Mouse (Mus musculus) midbrain, postnatal 0 days (tissue): ENCODE data around the gene Ube2d1. TPM values are rescaled to one million over a fixed set of nuclear protein-coding genes. Genes with fewer than 3 reads are reported as not detected.

Experiments
- ATAC-seq: fragments of 200-750 bp; cut with Nextera tagmentation; 2 replicates; pipeline ENCODE4 v1.8.0; 2017; ENCODE audit warnings: moderate number of reproducible peaks, mild to moderate bottlenecking, moderate TSS enrichment, moderate library complexity; ENCODE audit not compliant: low FRiP score
- DNase-seq: peaks from one replicate; pipeline ENCODE4 v3.0.0-alpha.2; 2015; ENCODE audit warnings: low spot score
- H3K27ac ChIP-seq: fragments of 300-500 bp; sonication (generic); 2 replicates; pipeline ENCODE4 v1.5.1; 2014; ENCODE audit warnings: low read depth, mild to moderate bottlenecking, low read length, mixed read lengths
- H3K27me3 ChIP-seq: fragments of 300-500 bp; sonication (generic); 2 replicates; pipeline ENCODE4 v1.6.1; 2014; ENCODE audit warnings: low read length, control low read depth, mixed read lengths; ENCODE audit not compliant: insufficient read depth
- H3K36me3 ChIP-seq: fragments of 300-500 bp; sonication (generic); 2 replicates; pipeline ENCODE4 v1.6.1; 2014; ENCODE audit warnings: low read length, control low read depth, mixed read lengths; ENCODE audit not compliant: insufficient read depth
- H3K4me1 ChIP-seq: fragments of 300-500 bp; sonication (generic); 2 replicates; pipeline ENCODE4 v1.6.1; 2014; ENCODE audit warnings: mild to moderate bottlenecking, control low read depth, antibody characterized with exemption, low read length, mixed read lengths; ENCODE audit not compliant: insufficient read depth
- H3K4me2 ChIP-seq: fragments of 300-500 bp; sonication (generic); 2 replicates; pipeline ENCODE4 v1.6.1; 2014; ENCODE audit warnings: low read depth, mild to moderate bottlenecking, low read length, mixed read lengths; ENCODE audit not compliant: poor library complexity, severe bottlenecking
- H3K4me3 ChIP-seq: fragments of 300-500 bp; sonication (generic); 2 replicates; pipeline ENCODE4 v1.5.1; 2014; ENCODE audit warnings: low read depth, mild to moderate bottlenecking, low read length, moderate library complexity
- H3K9ac ChIP-seq: fragments of 300-500 bp; sonication (generic); replicated peaks from 2 replicates; pipeline ENCODE4 v1.6.1; 2014; ENCODE audit warnings: mild to moderate bottlenecking, low read length, moderate library complexity, mixed read lengths; ENCODE audit not compliant: poor library complexity, severe bottlenecking
- H3K9me3 ChIP-seq: fragments of 300-500 bp; sonication (generic); 2 replicates; pipeline ENCODE4 v1.6.1; 2016; ENCODE audit warnings: low read length, control low read depth
- CTCF ChIP-seq: IDR thresholded peaks from 2 replicates; pipeline ENCODE4 v1.5.1; 2016; ENCODE audit warnings: antibody characterized with exemption, mild to moderate bottlenecking
- WGBS: fragments of 180-500 bp; shearing (Covaris S2); extraction: QIAGEN DNeasy Blood & Tissue Kit; methylation state at CpG from one replicate; pipeline ENCODE4 v1.1.7; 2014; 5-methylcytosine and 5-hydroxymethylcytosine counted together
- polyA plus RNA-seq: library from polyadenylated mRNA; unstranded; fragments of >200 nt; fragmentation: Nextera tagmentation; extraction: Ambion mirVana; gene quantifications from 2 replicates; pipeline ENCODE4 v1.2.1, GENCODE M21; 2015
- total RNA-seq: library from RNA; depleted of rRNA; stranded (reverse); fragments of >200 nt; gene quantifications from 2 replicates; pipeline ENCODE4 v1.2.3, GENCODE M21; 2014

The Ube2d1 gene
- total and polyA plus RNA-seq, 2 experiments from 2014 or later, result 100 to 179 TPM

DNA sequence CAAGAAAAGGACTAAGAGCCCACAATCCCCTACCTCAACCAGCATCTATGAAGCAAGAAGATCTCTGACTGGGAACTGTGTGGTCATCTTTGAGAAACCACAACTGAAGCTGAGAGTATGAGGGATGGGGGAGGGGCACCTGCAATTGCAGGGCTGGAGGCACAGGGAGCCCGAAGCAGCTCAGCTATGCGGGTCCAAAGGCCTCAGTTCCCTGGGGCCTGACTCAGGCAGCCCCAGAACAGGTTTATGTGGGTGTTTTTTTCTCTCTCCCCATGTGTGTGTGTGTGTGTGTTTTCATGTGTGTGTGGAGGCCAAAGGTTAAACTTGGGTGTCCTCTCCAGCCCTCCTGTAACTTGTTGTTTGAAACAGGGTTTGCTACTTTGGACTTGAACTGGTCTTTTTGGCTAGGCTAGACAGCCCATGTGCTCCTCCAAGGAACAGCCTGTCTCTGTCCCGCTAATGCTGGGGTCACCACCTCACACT, 6.2 kb upstream of the Ube2d1 start:
- DNase-seq (no peak), ATAC-seq (no peak)
- TF ChIP-seq CTCF, result no peak
- H3K4me1 ChIP-seq, result no peaks in the 10 kb centered on the region
- H3K9ac ChIP-seq, result no peak overlapping the region
- 35% methylated on average over 3 of the region's 3 CpGs for WGBS
- no peaks in the 10 kb centered on the region for H3K36me3 ChIP-seq
- no peak overlapping the region for H3K4me2 ChIP-seq
- H3K9me3 ChIP-seq, result no peaks in the 10 kb centered on the region
- H3K27ac ChIP-seq, result no peak overlapping the region
- H3K4me3 ChIP-seq, result no peak overlapping the region
- no peaks in the 10 kb centered on the region for H3K27me3 ChIP-seq

DNA sequence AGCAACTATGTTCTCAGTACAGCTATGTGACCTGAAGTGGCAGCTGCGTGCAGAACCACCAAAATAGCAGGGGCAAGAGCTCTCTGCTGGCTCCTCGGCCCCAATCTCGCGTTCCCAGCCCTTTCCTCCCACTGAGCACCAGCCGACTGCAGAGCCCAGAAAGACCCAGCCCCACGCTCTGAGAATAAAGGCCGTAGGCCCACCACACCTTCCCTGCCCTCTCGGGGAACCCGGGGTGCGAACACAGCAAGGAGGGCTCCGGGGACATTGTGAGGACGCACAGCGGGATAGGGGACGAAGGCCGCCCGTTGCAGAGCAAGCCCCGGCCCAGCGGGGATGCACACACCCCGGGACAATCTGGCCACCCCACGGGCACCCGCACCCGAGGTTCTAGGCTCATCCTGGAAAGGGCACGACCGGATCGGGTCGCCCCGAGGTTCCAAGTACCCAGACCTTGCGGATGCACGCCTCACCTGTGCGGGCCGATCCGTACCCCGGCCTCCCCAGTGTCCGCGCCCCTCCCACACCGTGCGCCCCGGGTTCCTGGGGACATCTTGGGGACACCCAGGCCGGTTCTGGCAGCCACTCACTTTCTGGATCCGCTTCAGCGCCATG, 444 bp downstream of the Ube2d1 start:
- peak; percentile 49 for DNase-seq
- peak overlapping the region; percentile 88 for H3K27ac ChIP-seq
- peak; percentile 82 for ATAC-seq
- no peaks in the 10 kb centered on the region for H3K27me3 ChIP-seq
- under 1% methylated on average over 39 of the region's 41 CpGs for WGBS
- H3K4me1 ChIP-seq, result peaks cover 11% of the 10 kb centered on the region
- H3K36me3 ChIP-seq, result no peaks in the 10 kb centered on the region
- TF ChIP-seq CTCF, result no peak
- peak overlapping the region; percentile 61 for H3K4me3 ChIP-seq
- peak overlapping the region; percentile 75 for H3K9ac ChIP-seq
- H3K9me3 ChIP-seq, result no peaks in the 10 kb centered on the region
- peak overlapping the region; percentile 63 for H3K4me2 ChIP-seq

DNA sequence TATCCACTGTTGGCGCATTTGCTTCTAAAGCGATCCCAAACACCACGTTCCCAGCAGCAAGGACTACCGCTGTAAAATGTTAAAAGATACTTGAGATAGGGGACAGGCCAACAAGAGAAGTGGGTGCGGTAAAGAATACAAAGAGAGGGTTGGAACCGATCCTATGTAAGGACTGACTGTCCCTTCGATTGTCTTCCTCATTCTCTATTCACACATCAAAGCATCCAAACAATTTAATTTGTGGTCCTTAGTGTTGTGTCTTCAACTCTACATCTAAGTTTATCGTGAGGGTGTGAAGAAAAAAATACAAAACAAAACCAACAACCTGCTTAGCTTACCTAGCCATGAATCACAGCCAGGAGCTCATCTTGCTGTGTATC, 941 bp downstream of the Ube2d1 start:
- peak overlapping the region; percentile 61 for H3K4me3 ChIP-seq
- ATAC-seq (no peak), DNase-seq (no peak)
- no peaks in the 10 kb centered on the region for H3K9me3 ChIP-seq
- H3K4me1 ChIP-seq, result peaks cover 11% of the 10 kb centered on the region
- H3K27me3 ChIP-seq, result no peaks in the 10 kb centered on the region
- 9% methylated on average over 8 of the region's 8 CpGs for WGBS
- no peaks in the 10 kb centered on the region for H3K36me3 ChIP-seq
- no peak for TF ChIP-seq CTCF
- H3K27ac ChIP-seq, result peak overlapping the region; percentile 88
- H3K9ac ChIP-seq, result peak overlapping the region; percentile 75
- H3K4me2 ChIP-seq, result peak overlapping the region; percentile 63

DNA sequence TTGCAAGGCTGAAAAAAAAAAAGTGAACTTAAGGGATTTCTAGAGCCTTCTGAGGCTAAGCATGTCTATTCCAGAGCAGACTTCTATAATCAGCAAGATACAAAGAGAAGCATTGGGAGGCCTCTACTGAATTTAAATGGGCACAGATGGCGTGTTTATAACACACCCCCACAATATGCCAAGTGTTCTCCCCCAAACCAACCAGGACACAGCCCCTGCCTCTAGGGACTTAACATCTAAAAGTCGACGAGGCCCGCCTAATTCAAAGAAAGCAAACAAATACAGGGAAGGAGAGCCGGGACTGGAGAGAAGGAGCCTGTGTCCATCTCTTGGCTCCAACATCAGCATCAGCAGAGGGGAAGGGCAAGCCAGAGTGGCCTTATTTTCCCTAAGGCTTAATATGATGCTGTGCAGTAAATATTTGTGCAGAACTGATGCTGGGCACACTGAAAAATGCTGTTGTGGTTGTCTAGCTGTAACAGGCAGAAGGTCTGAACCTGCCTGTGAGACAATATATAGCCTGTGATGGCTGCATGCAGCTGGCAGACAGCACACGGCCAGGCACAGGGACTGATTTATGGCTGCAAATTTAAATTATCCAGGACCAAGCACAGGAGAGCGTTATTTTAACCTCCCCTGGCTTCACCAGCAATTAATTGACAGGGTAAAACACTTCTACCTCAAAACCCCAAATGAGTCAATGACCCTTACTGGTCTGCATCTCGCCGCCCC, 11.9 kb downstream of the Ube2d1 start:
- H3K9me3 ChIP-seq, result no peaks in the 10 kb centered on the region
- H3K27me3 ChIP-seq, result no peaks in the 10 kb centered on the region
- no peak overlapping the region for H3K27ac ChIP-seq
- TF ChIP-seq CTCF, result no peak
- ATAC-seq (peak; percentile 13; the same call in 1 of the 2 replicates), DNase-seq (peak; percentile 42)
- H3K4me1 ChIP-seq, result peaks cover 7% of the 10 kb centered on the region; the same call in 1 of the 2 replicates
- WGBS, result 57% methylated on average over 9 of the region's 9 CpGs
- H3K4me2 ChIP-seq, result no peak overlapping the region
- no peak overlapping the region for H3K9ac ChIP-seq
- H3K36me3 ChIP-seq, result no peaks in the 10 kb centered on the region
- H3K4me3 ChIP-seq, result no peak overlapping the region

DNA sequence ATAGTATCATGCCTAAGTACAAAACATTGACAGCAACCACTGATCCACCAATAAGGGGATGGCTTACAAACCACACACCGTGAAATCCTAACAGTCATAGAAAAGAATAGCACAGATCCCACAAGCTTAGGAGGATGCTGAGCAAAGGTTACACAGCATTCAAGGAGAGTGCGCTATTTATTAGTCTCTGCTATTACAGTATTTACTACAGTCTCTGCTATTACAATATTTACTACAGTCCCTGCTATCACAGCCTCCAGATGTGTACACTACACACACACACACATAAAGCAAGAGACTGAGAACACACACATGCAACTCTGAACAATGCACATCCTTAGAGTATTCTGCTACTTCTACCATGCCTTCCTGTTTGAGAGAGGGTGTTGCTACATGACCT, 17.1 kb downstream of the Ube2d1 start:
- Histone ChIP-seq H3K9ac (no peak overlapping the region), H3K27ac (no peak overlapping the region), H3K36me3 (no peaks in the 10 kb centered on the region), H3K4me1 (peaks cover under 1% of the 10 kb centered on the region; the same call in 1 of the 2 replicates), H3K9me3 (no peaks in the 10 kb centered on the region), H3K4me2 (no peak overlapping the region), H3K4me3 (no peak overlapping the region), H3K27me3 (no peaks in the 10 kb centered on the region)
- ATAC-seq (no peak), DNase-seq (no peak)
- WGBS, result 79% methylated on average over 2 of the region's 2 CpGs
- TF ChIP-seq CTCF, result no peak

DNA sequence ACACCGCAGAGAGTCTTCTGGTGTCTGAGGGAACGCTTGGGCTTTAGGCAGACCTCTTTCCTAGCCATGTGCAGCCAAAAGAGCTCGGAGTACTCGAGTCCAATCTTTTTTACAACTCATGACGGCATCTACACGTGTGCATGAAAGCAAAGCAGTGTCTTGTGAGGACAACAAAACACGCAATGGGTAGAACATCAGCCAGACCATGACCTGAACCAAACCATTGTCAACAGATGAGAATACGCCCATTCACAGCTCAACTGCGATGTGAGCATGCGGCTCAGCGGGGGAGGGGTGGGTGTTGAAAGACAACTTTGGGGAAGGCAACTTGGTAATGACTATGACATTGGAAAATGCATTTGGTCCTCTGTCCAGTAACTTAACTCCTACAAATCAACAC, 17.6 kb downstream of the Ube2d1 start:
- Histone ChIP-seq H3K4me2 (no peak overlapping the region), H3K4me3 (no peak overlapping the region), H3K9me3 (no peaks in the 10 kb centered on the region), H3K36me3 (no peaks in the 10 kb centered on the region), H3K9ac (no peak overlapping the region), H3K27ac (no peak overlapping the region), H3K4me1 (no peaks in the 10 kb centered on the region), H3K27me3 (no peaks in the 10 kb centered on the region)
- no peak for ATAC-seq
- TF ChIP-seq CTCF, result no peak
- DNase-seq, result no peak
- 76% methylated on average over 11 of the region's 11 CpGs for WGBS
